Mouse (Mus musculus) embryonic fibroblast, embryonic 13.5 days (primary cell): ENCODE measurements around the gene Ndufv2.

ENCODE experiments used
- CTCF ChIP-seq: IDR thresholded peaks from 2 replicates; pipeline ENCODE4 v1.5.1; 2011; ENCODE audit warnings: mild to moderate bottlenecking, control low read depth, low read length, moderate library complexity, borderline replicate concordance; ENCODE audit not compliant: insufficient read depth
- POLR2A ChIP-seq: IDR thresholded peaks from 2 replicates; pipeline ENCODE4 v1.6.1; 2011; ENCODE audit warnings: low read depth, mild to moderate bottlenecking, control low read depth, low read length, moderate library complexity

- TF ChIP-seq CTCF, result no peak
- TF ChIP-seq POLR2A, result no peak
Measured at GRCm38 (mm10) chr17:66033239-66033638, 68.1 kb downstream of the Ndufv2 start.
